Mouse (Mus musculus) cerebellum, postnatal 10 days (tissue): Measurements from ENCODE around the gene Trim72.

ENCODE experiments used
- DNase-seq, 2 experiments: peaks; one replicate each; pipeline ENCODE4 v3.0.0; 2021; ENCODE audit warnings: mixed read lengths in 2 of 2

Gene Trim72

GRCm38 (mm10) chr7:128056917-128057444 lies 53.2 kb downstream of the Trim72 start:
- DNase-seq: no peak

GRCm38 (mm10) chr7:128057860-128058259 lies 54.1 kb downstream of the Trim72 start:
- DNase-seq: no peak

- DNase-seq: no peak
Observed at GRCm38 (mm10) chr7:128058576-128058975, 54.8 kb downstream of the Trim72 start.

GRCm38 (mm10) chr7:128059091-128059490 lies 55.3 kb downstream of the Trim72 start:
- no peak for DNase-seq
